Mouse (Mus musculus) stomach, postnatal 0 days (tissue): ENCODE data around the gene Efr3b.
"Not testable (repeated sequence)": the region's sequence is repeated elsewhere in the genome, so short reads cannot be mapped to it uniquely, and the experiment has no call there.

Experiments
- CTCF ChIP-seq: IDR thresholded peaks from 2 replicates; pipeline ENCODE4 v1.5.1; 2016; ENCODE audit warnings: antibody characterized with exemption, low read depth, mild to moderate bottlenecking, moderate library complexity
- EP300 ChIP-seq: optimal IDR thresholded peaks from 2 replicates; pipeline ENCODE3; 2016; ENCODE audit warnings: antibody characterized with exemption

DNA sequence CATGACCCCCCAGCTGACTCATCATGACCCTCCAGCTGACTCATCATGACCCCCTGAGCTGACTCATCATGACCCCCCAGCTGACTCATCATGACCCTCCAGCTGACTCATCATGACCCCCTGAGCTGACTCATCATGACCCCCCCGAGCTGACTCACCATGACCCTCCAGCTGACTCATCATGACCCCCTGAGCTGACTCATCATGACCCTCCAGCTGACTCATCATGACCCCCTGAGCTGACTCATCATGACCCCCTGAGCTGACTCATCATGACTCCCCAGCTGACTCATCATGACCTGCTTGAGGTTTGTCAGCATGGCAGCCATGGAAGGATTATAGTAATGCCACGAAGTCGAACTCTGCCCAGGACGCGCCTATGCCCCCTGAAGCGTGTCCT is 65.5 kb downstream of the Efr3b start:
- not testable (repeated sequence) for TF ChIP-seq CTCF, EP300
